Mouse (Mus musculus): ENCODE results near the gene Fntb. TPM values are rescaled to one million over a fixed set of nuclear protein-coding genes. Genes with fewer than 3 reads are reported as not detected.

The Fntb gene
- polyA plus RNA-seq, 2 experiments, result 42.9 to 47.6 TPM

DNA sequence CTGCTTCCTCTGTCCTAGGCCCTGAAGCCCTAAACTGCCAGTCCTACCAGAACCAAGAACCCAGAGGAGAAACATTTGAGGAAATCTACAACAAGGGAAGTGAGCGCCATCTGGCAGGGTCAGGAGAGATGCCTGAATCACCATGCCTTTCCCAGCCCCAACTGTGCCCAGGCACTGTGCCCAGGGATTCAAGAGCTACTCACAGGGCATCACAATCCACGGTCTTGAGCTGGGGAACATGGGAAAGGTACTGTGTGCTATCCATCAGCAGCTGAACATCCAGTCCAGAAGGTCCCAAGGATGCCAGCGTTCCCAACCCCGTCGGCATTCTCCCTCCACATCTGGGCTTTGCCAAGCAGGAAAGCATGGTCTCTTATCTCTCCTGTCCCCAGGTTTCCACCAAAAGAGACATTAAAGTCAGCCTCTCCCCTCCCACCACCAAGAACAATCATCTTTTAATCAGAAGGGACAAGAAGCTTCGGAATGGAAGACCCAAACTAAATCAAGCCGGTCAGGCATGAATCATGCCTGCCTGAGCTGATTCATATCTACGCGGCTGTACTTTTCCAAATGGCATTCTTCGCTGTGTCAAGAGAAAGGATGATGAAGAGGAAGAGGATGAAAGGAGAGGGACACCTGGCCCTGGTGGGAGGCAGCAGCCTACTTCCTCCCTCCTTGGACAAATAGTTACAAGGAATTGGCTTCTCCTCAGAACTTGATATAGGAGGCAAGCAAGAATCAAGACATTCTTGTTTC is 39.8 kb downstream of the Fntb start:
- Histone ChIP-seq H3K4me1 (ENCODE audit: control insufficient read depth, insufficient read depth, low read length) (no peaks in the 10 kb centered on the region), H3K27me3 (ENCODE audit: control insufficient read depth, insufficient read depth, low read length) (no peaks in the 10 kb centered on the region), H3K9me3 (ENCODE audit: control insufficient read depth, low read length) (no peaks in the 10 kb centered on the region), H3K36me3 (ENCODE audit: control insufficient read depth, insufficient read depth, low read length) (no peaks in the 10 kb centered on the region), H3K4me3 (replicated peaks; ENCODE audit: low read length) (no peak overlapping the region), H3K4me2 (replicated peaks; ENCODE audit: low read depth, low read length, severe bottlenecking) (no peak overlapping the region), H3K27ac (replicated peaks; ENCODE audit: low read depth, low read length) (no peak overlapping the region), H3K9ac (ENCODE audit: low read depth, low read length, severe bottlenecking) (no peak overlapping the region)
- TF ChIP-seq POLR2A (IDR thresholded peaks at IDR 0.05; ENCODE audit: borderline replicate concordance, extremely low read depth, insufficient read depth, insufficient read length), result no peak
- no peak for ATAC-seq (ENCODE audit: low FRiP score, low read depth)
- 90% methylated on average over 10 of the region's 10 CpGs for WGBS
- DNase-seq (ENCODE audit: low spot score), result no peak

DNA sequence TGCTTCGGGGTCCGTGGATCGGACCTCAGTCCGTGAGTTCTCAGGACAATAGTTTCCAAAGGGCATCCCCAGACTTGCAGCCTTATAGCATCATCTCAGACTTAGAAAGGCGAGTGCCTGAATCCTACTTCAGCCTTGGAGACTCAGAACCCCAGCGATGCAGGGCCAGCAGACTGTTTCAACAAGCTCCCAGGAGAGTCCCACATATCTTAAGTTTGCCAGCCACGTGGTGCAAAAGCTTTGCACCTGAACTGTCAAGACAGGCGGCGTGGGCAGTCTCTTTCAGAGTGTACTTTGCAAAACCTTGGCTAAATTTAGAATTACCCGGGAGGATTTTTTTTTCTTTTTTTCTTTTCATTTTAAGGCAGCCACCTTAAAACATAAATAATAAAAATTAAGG is 42.4 kb downstream of the Fntb start:
- DNase-seq (ENCODE audit: low spot score), result no peak
- Histone ChIP-seq H3K36me3 (ENCODE audit: control insufficient read depth, insufficient read depth, low read length) (no peaks in the 10 kb centered on the region), H3K27me3 (ENCODE audit: control insufficient read depth, insufficient read depth, low read length) (no peaks in the 10 kb centered on the region), H3K4me1 (ENCODE audit: control insufficient read depth, insufficient read depth, low read length) (no peaks in the 10 kb centered on the region), H3K4me2 (replicated peaks; ENCODE audit: low read depth, low read length, severe bottlenecking) (no peak overlapping the region), H3K27ac (replicated peaks; ENCODE audit: low read depth, low read length) (no peak overlapping the region), H3K9me3 (ENCODE audit: control insufficient read depth, low read length) (no peaks in the 10 kb centered on the region), H3K9ac (ENCODE audit: low read depth, low read length, severe bottlenecking) (no peak overlapping the region), H3K4me3 (replicated peaks; ENCODE audit: low read length) (no peak overlapping the region)
- 76% methylated on average over 10 of the region's 10 CpGs for WGBS
- TF ChIP-seq POLR2A (IDR thresholded peaks at IDR 0.05; ENCODE audit: borderline replicate concordance, extremely low read depth, insufficient read depth, insufficient read length), result no peak
- ATAC-seq (ENCODE audit: low FRiP score, low read depth), result no peak

DNA sequence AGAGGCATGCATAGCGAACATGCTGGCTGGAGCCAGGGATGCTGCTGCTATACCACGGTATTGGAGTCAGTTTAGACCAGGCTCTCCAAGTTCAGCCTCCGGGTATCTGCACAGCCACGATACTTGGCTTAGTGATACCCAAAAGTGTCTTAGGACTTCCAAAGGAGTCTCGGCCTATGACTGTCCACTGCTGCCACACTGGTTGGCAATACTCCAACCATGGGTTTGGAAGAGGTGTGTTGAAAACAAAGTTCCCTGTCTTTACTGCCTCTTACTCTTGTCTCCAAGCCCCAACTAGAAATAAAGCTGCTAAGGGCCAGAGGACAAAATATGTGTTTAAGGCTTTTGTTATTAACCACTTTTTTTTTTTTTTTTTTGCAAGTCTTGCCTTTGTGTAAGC is 45.1 kb downstream of the Fntb start:
- DNase-seq (ENCODE audit: low spot score), result no peak
- Histone ChIP-seq H3K9me3 (ENCODE audit: control insufficient read depth, low read length) (no peaks in the 10 kb centered on the region), H3K4me1 (ENCODE audit: control insufficient read depth, insufficient read depth, low read length) (no peaks in the 10 kb centered on the region), H3K4me2 (replicated peaks; ENCODE audit: low read depth, low read length, severe bottlenecking) (no peak overlapping the region), H3K9ac (ENCODE audit: low read depth, low read length, severe bottlenecking) (no peak overlapping the region), H3K27me3 (ENCODE audit: control insufficient read depth, insufficient read depth, low read length) (no peaks in the 10 kb centered on the region), H3K4me3 (replicated peaks; ENCODE audit: low read length) (no peak overlapping the region), H3K36me3 (ENCODE audit: control insufficient read depth, insufficient read depth, low read length) (no peaks in the 10 kb centered on the region), H3K27ac (replicated peaks; ENCODE audit: low read depth, low read length) (no peak overlapping the region)
- no peak for TF ChIP-seq POLR2A (IDR thresholded peaks at IDR 0.05; ENCODE audit: borderline replicate concordance, extremely low read depth, insufficient read depth, insufficient read length)
- no peak for ATAC-seq (ENCODE audit: low FRiP score, low read depth)
- WGBS, result 92% methylated on average over 5 of the region's 5 CpGs

DNA sequence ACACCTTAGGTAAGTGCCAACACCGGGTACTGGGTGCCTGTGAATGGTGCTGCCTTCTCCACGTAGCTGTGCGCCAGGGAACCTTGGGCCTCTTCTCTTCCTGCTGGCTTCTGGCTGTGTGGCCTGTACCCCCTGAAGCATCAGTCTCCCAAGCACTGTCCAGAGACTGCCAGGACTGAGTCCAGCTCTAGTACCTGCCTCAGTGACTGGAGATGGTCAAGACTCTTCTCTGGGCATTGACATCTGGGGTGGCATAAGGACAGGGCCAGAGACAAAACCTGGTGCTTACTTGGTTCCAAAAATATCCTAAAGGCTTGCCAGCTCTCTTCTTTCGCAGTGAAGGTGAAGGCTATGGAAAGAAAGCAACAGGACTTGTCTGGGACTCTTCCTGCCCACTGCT is 45.6 kb downstream of the Fntb start:
- Histone ChIP-seq H3K4me3 (replicated peaks; ENCODE audit: low read length) (no peak overlapping the region), H3K36me3 (ENCODE audit: control insufficient read depth, insufficient read depth, low read length) (no peaks in the 10 kb centered on the region), H3K4me2 (replicated peaks; ENCODE audit: low read depth, low read length, severe bottlenecking) (no peak overlapping the region), H3K27me3 (ENCODE audit: control insufficient read depth, insufficient read depth, low read length) (no peaks in the 10 kb centered on the region), H3K9ac (ENCODE audit: low read depth, low read length, severe bottlenecking) (no peak overlapping the region), H3K4me1 (ENCODE audit: control insufficient read depth, insufficient read depth, low read length) (no peaks in the 10 kb centered on the region), H3K9me3 (ENCODE audit: control insufficient read depth, low read length) (no peaks in the 10 kb centered on the region), H3K27ac (replicated peaks; ENCODE audit: low read depth, low read length) (no peak overlapping the region)
- WGBS, result 90% methylated on average over 4 of the region's 4 CpGs
- no peak for DNase-seq (ENCODE audit: low spot score)
- no peak for TF ChIP-seq POLR2A (IDR thresholded peaks at IDR 0.05; ENCODE audit: borderline replicate concordance, extremely low read depth, insufficient read depth, insufficient read length)
- no peak for ATAC-seq (ENCODE audit: low FRiP score, low read depth)

DNA sequence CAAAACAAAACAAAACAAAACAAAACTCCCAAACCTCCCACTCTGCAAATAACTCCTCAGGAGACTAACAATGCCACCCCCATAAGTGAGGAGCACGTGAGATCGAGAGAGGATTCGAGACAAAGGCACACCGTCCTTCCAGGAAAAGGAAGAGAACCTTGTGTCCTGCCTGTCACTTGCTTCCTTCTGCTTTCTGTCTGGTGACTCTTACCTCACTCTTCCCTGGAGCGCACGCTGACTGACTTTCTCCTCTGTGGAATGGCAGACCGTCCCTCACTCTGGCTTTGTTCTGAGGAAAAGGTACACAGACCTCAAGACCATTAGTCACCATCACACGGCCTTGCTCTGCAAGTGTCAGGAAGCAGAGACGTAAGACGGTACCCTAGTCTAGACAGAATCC is 48.2 kb downstream of the Fntb start:
- Histone ChIP-seq H3K9me3 (ENCODE audit: control insufficient read depth, low read length) (no peaks in the 10 kb centered on the region), H3K4me1 (ENCODE audit: control insufficient read depth, insufficient read depth, low read length) (no peaks in the 10 kb centered on the region), H3K27ac (replicated peaks; ENCODE audit: low read depth, low read length) (no peak overlapping the region), H3K4me3 (replicated peaks; ENCODE audit: low read length) (no peak overlapping the region), H3K27me3 (ENCODE audit: control insufficient read depth, insufficient read depth, low read length) (no peaks in the 10 kb centered on the region), H3K9ac (ENCODE audit: low read depth, low read length, severe bottlenecking) (no peak overlapping the region), H3K4me2 (replicated peaks; ENCODE audit: low read depth, low read length, severe bottlenecking) (no peak overlapping the region), H3K36me3 (ENCODE audit: control insufficient read depth, insufficient read depth, low read length) (no peaks in the 10 kb centered on the region)
- WGBS, result 75% methylated on average over 10 of the region's 10 CpGs
- ATAC-seq (ENCODE audit: low FRiP score, low read depth) (no peak), DNase-seq (ENCODE audit: low spot score) (no peak)
- TF ChIP-seq POLR2A (IDR thresholded peaks at IDR 0.05; ENCODE audit: borderline replicate concordance, extremely low read depth, insufficient read depth, insufficient read length), result no peak

Measured in limb, embryonic 14.5 days (tissue).